Mouse (Mus musculus): Measurements from ENCODE around the gene Hspb6.

Hspb6 gene

GRCm38 (mm10) chr7:30553021-30553589, 1.1 kb downstream of the Hspb6 start:
- DNase-seq (ENCODE audit: low spot score in 2 of 2) = peak in 1 of 2 experiments; percentile 34

- no peak for DNase-seq (ENCODE audit: low spot score in 2 of 2)
These were observed 2.0 kb downstream of the Hspb6 start for GRCm38 (mm10) chr7:30553810-30554584.

- peak in 1 of 2 experiments; percentile 47 for DNase-seq (ENCODE audit: low spot score in 2 of 2)
These were observed 5.0 kb downstream of the Hspb6 start for GRCm38 (mm10) chr7:30556894-30557536.

- DNase-seq (ENCODE audit: low spot score in 2 of 2) = no peak
These were observed 6.0 kb downstream of the Hspb6 start for GRCm38 (mm10) chr7:30557901-30558514.

- DNase-seq (ENCODE audit: low spot score in 2 of 2) = no peak
These were observed 6.9 kb downstream of the Hspb6 start for GRCm38 (mm10) chr7:30558656-30559442.

GRCm38 (mm10) chr7:30559443-30559954, 7.5 kb downstream of the Hspb6 start, which contains the start of gene Lin37:
Lin37 (minus strand) TSS chr7:30559838.
- DNase-seq (ENCODE audit: low spot score in 2 of 2) = peak; percentile 91 to 93

GRCm38 (mm10) chr7:30560296-30560695, 8.3 kb downstream of the Hspb6 start:
- DNase-seq (ENCODE audit: low spot score in 2 of 2) = no peak

GRCm38 (mm10) chr7:30562526-30563116, 10.6 kb downstream of the Hspb6 start:
- DNase-seq (ENCODE audit: low spot score in 2 of 2) = peak in 1 of 2 experiments; percentile 28

GRCm38 (mm10) chr7:30563117-30563905, 11.3 kb downstream of the Hspb6 start, which contains the start of the genes U2af1l4, Gm49396 and Psenen:
U2af1l4 (plus strand) TSS chr7:30563301.
Gm49396 (plus strand) TSS chr7:30563344.
Psenen (minus strand) TSS chr7:30563627.
- peak; percentile 93 to 96 for DNase-seq (ENCODE audit: low spot score in 2 of 2)

GRCm38 (mm10) chr7:30563906-30564280, 11.9 kb downstream of the Hspb6 start:
- peak; percentile 37 to 51 for DNase-seq (ENCODE audit: low spot score in 2 of 2)

- no peak for DNase-seq (ENCODE audit: low spot score in 2 of 2)
These were observed 13.1 kb downstream of the Hspb6 start, which contains the start of gene Igflr1 for GRCm38 (mm10) chr7:30564970-30565571. Igflr1 (plus strand) TSS chr7:30565427.

- DNase-seq (ENCODE audit: low spot score in 2 of 2) = no peak
These were observed 14.1 kb downstream of the Hspb6 start for GRCm38 (mm10) chr7:30566033-30566432.

GRCm38 (mm10) chr7:30567555-30567954, 15.6 kb downstream of the Hspb6 start:
- DNase-seq (ENCODE audit: low spot score in 2 of 2) = no peak

GRCm38 (mm10) chr7:30572389-30572788, 20.4 kb downstream of the Hspb6 start:
- DNase-seq (ENCODE audit: low spot score in 2 of 2) = no peak

GRCm38 (mm10) chr7:30572969-30573368, 21.0 kb downstream of the Hspb6 start:
- DNase-seq (ENCODE audit: low spot score in 2 of 2) = no peak

- no peak for DNase-seq (ENCODE audit: low spot score in 2 of 2)
These were observed 28.0 kb downstream of the Hspb6 start for GRCm38 (mm10) chr7:30579950-30580349.

GRCm38 (mm10) chr7:30581547-30581946, 29.6 kb downstream of the Hspb6 start:
- DNase-seq (ENCODE audit: low spot score in 2 of 2) = no peak

GRCm38 (mm10) chr7:30584339-30584738, 32.4 kb downstream of the Hspb6 start:
- no peak for DNase-seq (ENCODE audit: low spot score in 2 of 2)

GRCm38 (mm10) chr7:30585170-30585569, 33.2 kb downstream of the Hspb6 start:
- DNase-seq (ENCODE audit: low spot score in 2 of 2) = no peak

Data from thymus, postnatal 10 days (tissue).